ENCODE assay signal across 17 mouse cellular contexts in the genomic region with DNA sequence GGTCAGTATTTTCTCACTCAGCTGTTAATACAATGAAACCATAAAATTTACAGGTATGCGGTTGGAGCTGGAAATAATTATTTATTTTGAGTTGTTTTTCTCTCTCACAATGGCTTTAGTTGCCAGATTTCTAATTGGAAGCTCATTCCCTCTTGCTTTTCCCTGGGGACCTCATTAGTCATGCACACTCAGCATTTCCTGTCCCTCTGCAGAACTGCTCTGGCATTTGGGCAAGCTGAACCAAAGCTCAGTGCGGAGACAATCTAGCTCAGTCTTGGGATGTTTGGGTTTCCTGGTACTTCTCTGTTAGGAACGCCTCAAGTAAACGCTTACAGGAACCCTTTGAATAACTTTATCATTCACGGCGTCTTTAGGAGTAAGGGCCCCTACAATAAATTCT.
DNase-seq lines count a peak whose midpoint lies in the region; ATAC-seq and TF ChIP-seq lines count a peak whose summit lies in the region.
"Had no signal": no experiment of that assay in that cellular context is flagged by ENCODE, and none has a peak within 500 bp of the region (broad histone marks: within the 10 kb centered on the region; RNA-seq: fewer than 3 reads in every experiment).

No protein-coding gene starts in this region.

- ATAC-seq in hindbrain, embryonic 16.5 days: 0 out of 2 replicates have a peak, but pooled peaks have one; percentile 54
- no peak for ATAC-seq in hindbrain, embryonic 12.5 days (ENCODE audit: low FRiP score)
- ATAC-seq in lung, embryonic 14.5 days (ENCODE audit: insufficient read depth): no peak
- ATAC-seq in frontal cortex, adult (ENCODE audit: low TSS enrichment): no peak
- ATAC-seq: forebrain, embryonic 13.5 days; lung, postnatal 0 days had no signal

- H3K4me1 ChIP-seq in hindbrain, embryonic 16.5 days (ENCODE audit: control insufficient read depth, insufficient read depth, low read depth, low read length): no peaks in the 10 kb centered on the region
- H3K4me1 ChIP-seq in hindbrain, embryonic 12.5 days: no peaks in the 10 kb centered on the region
- H3K4me1 ChIP-seq in lung, embryonic 14.5 days (ENCODE audit: insufficient read depth): no peaks in the 10 kb centered on the region
- peaks cover 6% of the 10 kb centered on the region for H3K4me1 ChIP-seq in embryonic facial prominence, embryonic 10.5 days
- H3K4me1 ChIP-seq: forebrain, embryonic 13.5 days; heart, embryonic 13.5 days had no signal

- no peaks in the 10 kb centered on the region for H3K27me3 ChIP-seq in hindbrain, embryonic 16.5 days (replicated peaks; ENCODE audit: control insufficient read depth, insufficient read depth, low read length)
- H3K27me3 ChIP-seq in hindbrain, embryonic 12.5 days: no peaks in the 10 kb centered on the region; the same call in 1 of the 2 replicates
- H3K27me3 ChIP-seq in lung, embryonic 14.5 days (ENCODE audit: insufficient read depth, low read length): no peaks in the 10 kb centered on the region
- H3K27me3 ChIP-seq in embryonic facial prominence, embryonic 10.5 days (replicated peaks; ENCODE audit: low read depth, poor library complexity, severe bottlenecking): no peaks in the 10 kb centered on the region
- H3K27me3 ChIP-seq: embryonic facial prominence, embryonic 15.5 days; forebrain, embryonic 13.5 days; heart, embryonic 13.5 days had no signal

- no peak overlapping the region for H3K27ac ChIP-seq in hindbrain, embryonic 16.5 days (ENCODE audit: low read depth, low read length)
- no peak overlapping the region for H3K27ac ChIP-seq in hindbrain, embryonic 12.5 days
- no peak overlapping the region for H3K27ac ChIP-seq in lung, embryonic 14.5 days (ENCODE audit: low read depth)
- H3K27ac ChIP-seq in embryonic facial prominence, embryonic 10.5 days (replicated peaks): no peak overlapping the region
- H3K27ac ChIP-seq: embryonic facial prominence, embryonic 15.5 days; forebrain, embryonic 13.5 days; heart, embryonic 13.5 days; left cerebral cortex, adult 2 months had no signal

- H3K4me3 ChIP-seq in hindbrain, embryonic 16.5 days (ENCODE audit: low read length): no peak overlapping the region
- no peak overlapping the region for H3K4me3 ChIP-seq in hindbrain, embryonic 12.5 days
- H3K4me3 ChIP-seq in lung, embryonic 14.5 days (ENCODE audit: low read depth, low read length): no peak overlapping the region
- H3K4me3 ChIP-seq in embryonic facial prominence, embryonic 10.5 days: no peak overlapping the region
- H3K4me3 ChIP-seq: embryonic facial prominence, embryonic 15.5 days; forebrain, embryonic 13.5 days; heart, embryonic 13.5 days; left cerebral cortex, adult 2 months had no signal

- H3K4me2 ChIP-seq in hindbrain, embryonic 16.5 days (ENCODE audit: low read length): no peak overlapping the region
- H3K4me2 ChIP-seq in hindbrain, embryonic 12.5 days (replicated peaks): no peak overlapping the region
- H3K4me2 ChIP-seq in lung, embryonic 14.5 days: no peak overlapping the region
- H3K4me2 ChIP-seq: embryonic facial prominence, embryonic 15.5 days; forebrain, embryonic 13.5 days; heart, embryonic 13.5 days; liver, embryonic 11.5 days; midbrain, embryonic 11.5 days had no signal

- H3K9ac ChIP-seq in hindbrain, embryonic 16.5 days (ENCODE audit: low read depth, low read length): no peak overlapping the region
- H3K9ac ChIP-seq in hindbrain, embryonic 12.5 days: no peak overlapping the region
- H3K9ac ChIP-seq in lung, embryonic 14.5 days: no peak overlapping the region
- H3K9ac ChIP-seq: embryonic facial prominence, embryonic 15.5 days; forebrain, embryonic 13.5 days; heart, embryonic 13.5 days had no signal

- TF ChIP-seq CTCF in lung, embryonic 14.5 days (IDR thresholded peaks at IDR 0.05; ENCODE audit: low read depth): no peak

- 79% methylated on average over 6 of the region's 6 CpGs for WGBS in hindbrain, embryonic 16.5 days
- WGBS in hindbrain, embryonic 12.5 days: 77% methylated on average over 6 of the region's 6 CpGs
- WGBS in lung, embryonic 14.5 days: 69% methylated on average over 6 of the region's 6 CpGs
- WGBS in embryonic facial prominence, embryonic 10.5 days: 42% methylated on average over 6 of the region's 6 CpGs

- peak; percentile 15 for DNase-seq in lung, embryonic 14.5 days
- no peak for DNase-seq in lung, postnatal 10 days
- DNase-seq in embryonic facial prominence, embryonic 10.5 days (ENCODE audit: low spot score): peak; percentile 24
- DNase-seq in frontal cortex, adult 2 months (ENCODE audit: extremely low spot score in 1 of 2, low spot score in 1 of 2): no peak
- DNase-seq: cerebellum, adult 18-20 months; gastrocnemius, postnatal 25 days; thymus, postnatal 4 days had no signal

- no peaks in the 10 kb centered on the region; the same call in 1 of the 2 replicates for H3K9me3 ChIP-seq in hindbrain, embryonic 16.5 days (ENCODE audit: control insufficient read depth, low read length)
- H3K9me3 ChIP-seq in hindbrain, embryonic 12.5 days (replicated peaks): peaks cover 5% of the 10 kb centered on the region
- peaks cover 5% of the 10 kb centered on the region; the same call in 1 of the 2 replicates for H3K9me3 ChIP-seq in lung, embryonic 14.5 days (ENCODE audit: low read depth, low read length)
- H3K9me3 ChIP-seq in embryonic facial prominence, embryonic 10.5 days: peaks cover 4% of the 10 kb centered on the region; the same call in 1 of the 2 replicates
- H3K9me3 ChIP-seq: embryonic facial prominence, embryonic 15.5 days had no signal

- H3K36me3 ChIP-seq in hindbrain, embryonic 16.5 days (ENCODE audit: control insufficient read depth, insufficient read depth, low read length): no peaks in the 10 kb centered on the region
- H3K36me3 ChIP-seq in hindbrain, embryonic 12.5 days: no peaks in the 10 kb centered on the region
- peaks cover 5% of the 10 kb centered on the region; the same call in 1 of the 2 replicates for H3K36me3 ChIP-seq in lung, embryonic 14.5 days (ENCODE audit: insufficient read depth)
- H3K36me3 ChIP-seq in embryonic facial prominence, embryonic 10.5 days (replicated peaks): no peaks in the 10 kb centered on the region
- H3K36me3 ChIP-seq: embryonic facial prominence, embryonic 15.5 days had no signal

Comparison
In these comparisons a context has a peak if more than half of its experiments do, and no peak if none do; other contexts are left out.
1. DNase-seq: peak in lung, embryonic 14.5 days (single experiment) and embryonic facial prominence, embryonic 10.5 days (single experiment); none in lung, postnatal 10 days (single experiment) and frontal cortex, adult 2 months (0 of 2).